Mouse (Mus musculus) forebrain, embryonic 11.5 days (tissue): ENCODE measurements at regions not wholly inside any gene's neighbourhood (a gene's known extent, or its start where the extent isn't known, plus 50 kb on each side); places are given as distances from the start of the nearest gene placed in this dataset.

Source experiments
- ATAC-seq: fragments of 200-750 bp; cut with Nextera tagmentation; replicated peaks from 2 replicates; pipeline ENCODE4 v1.8.0; 2017; ENCODE audit warnings: moderate TSS enrichment; ENCODE audit not compliant: low FRiP score
- DNase-seq: peaks from one replicate; pipeline ENCODE4 v3.0.0-alpha.2; 2017; ENCODE audit warnings: low spot score
- H3K27ac ChIP-seq: fragments of 300-500 bp; sonication (generic); 2 replicates; pipeline ENCODE4 v1.5.1; 2014; ENCODE audit warnings: low read depth, low read length
- H3K27me3 ChIP-seq: fragments of 300-500 bp; sonication (generic); 2 replicates; pipeline ENCODE4 v1.6.1; 2014; ENCODE audit warnings: mild to moderate bottlenecking, low read length, mixed read lengths; ENCODE audit not compliant: control insufficient read depth, insufficient read depth
- H3K36me3 ChIP-seq: fragments of 300-500 bp; sonication (generic); 2 replicates; pipeline ENCODE4 v1.6.1; 2014; ENCODE audit warnings: mild to moderate bottlenecking, low read length, moderate library complexity, mixed read lengths; ENCODE audit not compliant: control insufficient read depth, insufficient read depth
- H3K4me1 ChIP-seq: fragments of 300-500 bp; sonication (generic); replicated peaks from 2 replicates; pipeline ENCODE4 v1.6.1; 2014; ENCODE audit warnings: low read length, mixed read lengths; ENCODE audit not compliant: control insufficient read depth, insufficient read depth
- H3K4me2 ChIP-seq: fragments of 300-500 bp; sonication (generic); 2 replicates; pipeline ENCODE4 v1.6.1; 2014; ENCODE audit warnings: low read depth, mild to moderate bottlenecking, low read length, moderate library complexity, mixed read lengths; ENCODE audit not compliant: severe bottlenecking
- H3K4me3 ChIP-seq: fragments of 300-500 bp; sonication (generic); 2 replicates; pipeline ENCODE4 v1.5.1; 2014; ENCODE audit warnings: low read depth, low read length
- H3K9ac ChIP-seq: fragments of 300-500 bp; sonication (generic); 2 replicates; pipeline ENCODE4 v1.6.1; 2014; ENCODE audit warnings: low read length
- H3K9me3 ChIP-seq: fragments of 300-500 bp; sonication (generic); 2 replicates; pipeline ENCODE4 v1.6.1; 2016; ENCODE audit warnings: low read length, mixed read lengths; ENCODE audit not compliant: control insufficient read depth
- WGBS: fragments of 180-500 bp; shearing (Covaris S2); extraction: QIAGEN DNeasy Blood & Tissue Kit; methylation state at CpG from one replicate; pipeline ENCODE4 v1.1.7; 2014; 5-methylcytosine and 5-hydroxymethylcytosine counted together

DNA sequence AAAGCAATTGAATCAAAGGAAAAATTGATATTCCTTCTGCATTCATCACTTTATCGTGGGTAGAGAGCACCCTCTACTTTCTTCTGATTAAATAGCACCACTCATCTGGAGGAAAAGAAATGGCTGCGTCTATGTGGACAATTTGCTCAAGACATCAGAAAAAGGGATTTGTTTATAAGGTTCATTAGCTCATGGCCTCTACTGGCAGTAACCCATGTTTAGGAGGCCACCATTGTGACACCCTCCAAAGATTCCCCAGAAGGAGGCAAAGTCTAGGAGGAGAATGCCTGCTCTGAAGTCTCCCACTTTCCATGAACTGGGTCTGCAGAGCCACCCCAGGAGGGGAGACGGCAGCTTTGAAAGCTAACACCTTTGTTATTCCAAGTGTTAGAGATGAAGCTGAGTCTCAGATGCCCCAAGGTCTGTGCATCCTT, 147.2 kb upstream of the Plscr5 start:
- no peak for ATAC-seq
- 56% methylated on average over 3 of the region's 3 CpGs for WGBS
- Histone ChIP-seq H3K27me3 (no peaks in the 10 kb centered on the region), H3K4me1 (no peaks in the 10 kb centered on the region), H3K4me2 (no peak overlapping the region), H3K9me3 (no peaks in the 10 kb centered on the region), H3K27ac (no peak overlapping the region), H3K9ac (no peak overlapping the region), H3K36me3 (no peaks in the 10 kb centered on the region), H3K4me3 (no peak overlapping the region)
- no peak for DNase-seq

DNA sequence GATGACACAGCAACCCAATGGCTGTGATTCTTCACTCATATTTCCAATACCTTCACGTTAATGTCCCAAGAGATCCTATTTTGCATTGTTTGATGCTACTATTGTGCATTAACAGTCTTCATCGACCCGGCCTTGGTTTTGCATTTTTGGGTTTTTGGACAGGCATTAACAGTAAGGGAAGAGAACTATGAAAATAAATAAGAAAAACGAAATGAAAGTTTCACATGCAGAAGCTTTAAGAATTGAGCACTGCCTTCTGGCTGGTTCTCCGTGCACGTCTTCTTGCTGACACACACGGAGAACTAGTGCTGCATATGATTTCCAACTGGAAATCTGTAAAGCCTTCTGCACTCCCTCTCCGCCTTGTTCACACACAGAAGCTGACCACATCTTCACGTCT, 148.6 kb upstream of the Plscr5 start:
- Histone ChIP-seq H3K27me3 (no peaks in the 10 kb centered on the region), H3K4me3 (no peak overlapping the region), H3K4me1 (no peaks in the 10 kb centered on the region), H3K9ac (no peak overlapping the region), H3K9me3 (no peaks in the 10 kb centered on the region), H3K36me3 (no peaks in the 10 kb centered on the region), H3K27ac (no peak overlapping the region), H3K4me2 (no peak overlapping the region)
- no peak for DNase-seq
- ATAC-seq: no peak
- WGBS: 86% methylated on average over 9 of the region's 9 CpGs

DNA sequence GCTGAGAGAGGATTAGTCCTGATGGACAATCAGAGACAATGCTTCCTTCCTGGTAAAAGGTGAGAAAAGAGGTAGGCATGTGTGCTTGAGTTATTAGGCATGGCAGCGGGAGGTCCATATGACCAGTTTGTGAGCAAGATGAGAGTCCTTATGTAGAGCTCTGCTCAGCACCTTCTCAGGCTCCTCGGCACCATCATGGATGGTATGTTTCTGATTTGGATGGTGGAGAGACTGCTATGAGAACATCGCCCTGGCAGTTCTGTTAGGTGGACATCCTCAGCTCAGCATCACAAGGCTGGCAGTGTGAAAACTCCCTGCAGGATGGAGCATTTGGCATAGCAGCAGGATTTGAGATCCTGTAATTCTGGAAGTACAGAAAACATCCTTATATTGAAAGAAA, 176.2 kb upstream of the Plscr5 start:
- Histone ChIP-seq H3K36me3 (no peaks in the 10 kb centered on the region), H3K4me3 (no peak overlapping the region), H3K4me1 (no peaks in the 10 kb centered on the region), H3K27ac (no peak overlapping the region), H3K27me3 (no peaks in the 10 kb centered on the region), H3K9ac (no peak overlapping the region), H3K9me3 (no peaks in the 10 kb centered on the region), H3K4me2 (no peak overlapping the region)
- DNase-seq: no peak
- ATAC-seq: no peak
- WGBS: 93% methylated on average over 3 of the region's 3 CpGs

DNA sequence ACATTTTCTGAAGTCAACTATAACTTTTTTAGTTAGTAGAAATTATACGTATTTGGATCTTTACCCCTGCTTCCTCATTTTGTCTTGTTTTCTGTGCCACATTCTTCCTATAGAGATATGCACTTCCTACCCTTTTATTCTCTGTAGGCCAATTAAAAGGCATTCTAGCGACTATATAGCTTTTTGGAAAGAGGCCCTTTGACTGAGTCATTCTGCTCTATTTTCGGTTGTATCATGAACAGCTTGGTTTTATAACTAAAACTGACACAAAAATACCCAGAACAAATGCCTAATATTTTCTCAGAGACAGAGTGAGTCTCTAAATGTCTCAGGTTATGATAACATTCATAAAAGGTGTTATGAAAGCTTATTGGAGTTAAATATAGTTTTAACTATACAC, 176.8 kb upstream of the Plscr5 start:
- H3K27ac ChIP-seq: no peak overlapping the region
- no peaks in the 10 kb centered on the region for H3K27me3 ChIP-seq

DNA sequence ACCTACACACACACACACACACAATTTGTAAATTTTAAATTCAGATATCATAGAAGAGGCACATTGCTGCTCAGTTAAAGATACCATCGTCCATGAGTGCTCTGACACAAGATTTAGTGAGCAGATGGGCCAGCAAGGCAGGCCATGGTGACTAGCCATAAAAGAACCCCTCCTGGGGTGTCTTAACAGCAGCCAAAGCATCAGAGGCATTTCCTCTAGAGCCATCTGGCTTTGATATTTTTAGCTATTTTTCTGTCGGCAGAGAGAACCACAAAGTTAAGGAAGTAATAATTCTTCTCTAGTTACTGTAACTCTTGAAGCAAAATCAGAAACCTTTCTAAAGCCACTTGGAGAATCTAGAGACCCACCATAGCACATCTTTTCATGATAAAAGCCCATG, 204.5 kb upstream of the Plscr5 start:
- no peaks in the 10 kb centered on the region for H3K4me1 ChIP-seq
- H3K27me3 ChIP-seq: no peaks in the 10 kb centered on the region
- WGBS: 72% methylated on average over 2 of the region's 2 CpGs

More for the DNA sequence above, 176.8 kb upstream of the Plscr5 start:
- no peak overlapping the region for H3K4me3 ChIP-seq
- ATAC-seq (no peak), DNase-seq (no peak)
- no peak overlapping the region for H3K4me2 ChIP-seq
- WGBS: 74% methylated on average over 3 of the region's 3 CpGs
- no peaks in the 10 kb centered on the region for H3K36me3 ChIP-seq
- no peaks in the 10 kb centered on the region for H3K9me3 ChIP-seq
- H3K4me1 ChIP-seq: no peaks in the 10 kb centered on the region
- H3K9ac ChIP-seq: no peak overlapping the region

DNA sequence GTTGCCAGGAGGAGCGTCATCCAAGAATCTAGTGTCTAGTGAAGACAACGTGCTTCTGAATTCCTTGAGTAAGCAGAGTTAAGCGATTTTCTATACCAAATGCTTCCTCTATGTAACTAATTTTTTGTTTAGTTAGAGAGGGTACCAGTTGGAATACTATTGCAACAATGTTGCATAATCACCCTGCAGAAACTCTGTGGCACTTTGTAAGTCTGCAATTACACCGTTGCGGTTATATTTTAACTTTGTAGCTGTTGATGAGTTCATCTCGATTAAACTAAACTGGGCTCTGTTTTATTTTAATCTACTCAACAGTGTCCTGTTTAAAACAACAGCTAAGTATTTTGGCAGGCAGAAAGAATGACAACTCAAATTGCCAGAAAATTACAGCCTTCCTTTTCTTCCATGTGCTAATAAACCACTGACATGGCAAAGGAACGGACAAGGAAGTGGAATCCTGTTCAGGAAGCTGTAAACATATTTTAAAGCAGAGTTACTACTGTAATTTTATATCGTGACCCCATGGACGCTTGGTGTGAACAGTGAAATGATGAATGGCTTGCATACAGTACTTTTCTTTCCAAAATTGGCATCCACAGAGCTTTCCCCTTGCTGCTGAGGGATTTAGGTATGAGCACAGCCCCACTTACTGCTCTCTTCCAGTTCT, 210.6 kb upstream of the Plscr5 start:
- no peak for DNase-seq
- Histone ChIP-seq H3K9me3 (no peaks in the 10 kb centered on the region), H3K27me3 (no peaks in the 10 kb centered on the region), H3K4me2 (no peak overlapping the region), H3K9ac (no peak overlapping the region), H3K4me3 (no peak overlapping the region), H3K36me3 (no peaks in the 10 kb centered on the region), H3K4me1 (no peaks in the 10 kb centered on the region), H3K27ac (no peak overlapping the region)
- ATAC-seq: no peak
- 84% methylated on average over 9 of the region's 9 CpGs for WGBS

More for the DNA sequence above, 204.5 kb upstream of the Plscr5 start:
- ATAC-seq: no peak
- H3K9ac ChIP-seq: no peak overlapping the region
- no peaks in the 10 kb centered on the region for H3K9me3 ChIP-seq
- no peak for DNase-seq
- no peak overlapping the region for H3K27ac ChIP-seq
- no peaks in the 10 kb centered on the region for H3K36me3 ChIP-seq
- no peak overlapping the region for H3K4me2 ChIP-seq
- no peak overlapping the region for H3K4me3 ChIP-seq

DNA sequence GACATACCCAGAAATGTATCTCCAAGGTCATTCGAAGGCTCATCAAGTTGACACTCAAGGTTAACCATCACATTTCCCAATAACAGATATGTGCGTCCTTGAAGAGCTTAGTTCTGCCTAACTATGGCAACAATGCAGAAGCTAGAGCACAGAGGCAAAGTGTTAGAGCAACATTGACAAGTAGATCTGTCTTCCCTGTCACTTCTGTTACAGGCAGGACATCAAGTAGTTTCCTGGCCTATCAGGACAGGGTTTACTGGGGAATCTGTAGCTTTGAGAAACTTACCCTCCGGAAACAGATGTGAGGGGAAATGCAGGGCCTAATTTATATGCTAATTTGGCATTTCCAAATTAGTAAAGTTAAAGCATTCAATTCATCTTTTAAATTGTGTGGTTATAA, 211.2 kb upstream of the Plscr5 start:
- DNase-seq (no peak), ATAC-seq (no peak)
- Histone ChIP-seq H3K4me3 (no peak overlapping the region), H3K9ac (no peak overlapping the region), H3K36me3 (no peaks in the 10 kb centered on the region), H3K27me3 (no peaks in the 10 kb centered on the region), H3K27ac (no peak overlapping the region), H3K9me3 (no peaks in the 10 kb centered on the region), H3K4me1 (no peaks in the 10 kb centered on the region), H3K4me2 (no peak overlapping the region)
- 84% methylated on average over 3 of the region's 3 CpGs for WGBS

DNA sequence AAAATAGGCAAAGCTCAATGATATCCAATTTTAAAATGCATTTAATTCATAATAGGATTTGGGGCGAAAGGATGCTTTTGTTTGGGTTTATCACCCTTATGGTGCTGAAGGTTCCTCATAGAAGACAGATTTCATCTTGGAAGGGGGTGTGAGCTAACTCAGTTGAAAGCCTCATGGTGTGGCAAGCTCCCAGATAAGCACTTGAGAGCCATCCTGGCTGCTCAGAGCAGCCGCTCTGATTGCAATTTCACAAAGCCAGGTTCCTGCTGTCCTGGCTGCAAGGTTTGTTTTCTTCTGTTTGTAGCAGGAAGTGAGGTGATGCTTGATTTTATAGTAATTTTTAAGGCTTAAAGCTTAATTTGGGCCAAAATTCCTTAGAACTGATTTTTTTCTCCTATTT, 228.7 kb upstream of the Plscr5 start:
- Histone ChIP-seq H3K27ac (no peak overlapping the region), H3K36me3 (no peaks in the 10 kb centered on the region), H3K9me3 (no peaks in the 10 kb centered on the region), H3K4me1 (no peaks in the 10 kb centered on the region), H3K27me3 (no peaks in the 10 kb centered on the region), H3K4me3 (no peak overlapping the region), H3K4me2 (no peak overlapping the region), H3K9ac (no peak overlapping the region)
- ATAC-seq (no peak), DNase-seq (no peak)
- WGBS: 70% methylated on average over 2 of the region's 2 CpGs

DNA sequence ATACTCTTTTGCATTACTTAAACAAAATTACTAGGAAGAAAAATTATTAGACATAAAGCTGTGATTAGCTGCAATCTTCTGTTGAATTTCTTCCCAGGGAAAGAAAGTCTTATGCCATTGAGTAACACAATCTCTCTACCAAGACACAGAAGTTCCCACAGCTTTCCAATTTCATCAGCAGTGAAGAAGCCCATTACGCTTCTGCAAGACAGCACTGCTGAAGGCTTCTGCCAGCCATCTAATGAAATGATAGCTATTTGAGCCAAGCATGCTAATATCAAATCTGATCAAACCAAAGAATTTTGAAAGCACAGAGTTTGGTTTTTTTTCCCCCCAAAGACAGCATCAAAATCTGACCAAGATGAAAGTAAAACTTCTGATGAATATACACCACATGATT, 230.0 kb upstream of the Plscr5 start:
- H3K4me2 ChIP-seq: no peak overlapping the region
- H3K9ac ChIP-seq: no peak overlapping the region
- no peaks in the 10 kb centered on the region for H3K27me3 ChIP-seq
- no peak overlapping the region for H3K4me3 ChIP-seq
- no peaks in the 10 kb centered on the region for H3K4me1 ChIP-seq
- no peaks in the 10 kb centered on the region for H3K36me3 ChIP-seq
- H3K9me3 ChIP-seq: no peaks in the 10 kb centered on the region
- no peak overlapping the region for H3K27ac ChIP-seq
- no peak for ATAC-seq
- 82% methylated on average over 1 of the region's 1 CpGs for WGBS
- DNase-seq: no peak
